Mouse (Mus musculus) kidney, adult 8-10 months (tissue): Measurements from ENCODE around the gene Itpkb.
"Not testable (repeated sequence)": the region's sequence is repeated elsewhere in the genome, so short reads cannot be mapped to it uniquely, and the experiment has no call there.

Source experiments
- DNase-seq, 2 experiments: peaks; one replicate each; pipeline ENCODE4 v3.0.0; 2022

The Itpkb gene

GRCm38 (mm10) chr1:180370858-180371652 lies 40.8 kb downstream of the Itpkb start:
- no peak for DNase-seq

GRCm38 (mm10) chr1:180372258-180372657 lies 42.0 kb downstream of the Itpkb start:
- DNase-seq: not testable (repeated sequence)

GRCm38 (mm10) chr1:180376598-180376997 lies 46.3 kb downstream of the Itpkb start:
- no peak for DNase-seq

GRCm38 (mm10) chr1:180379559-180379958 lies 49.3 kb downstream of the Itpkb start:
- no peak for DNase-seq

- DNase-seq: no peak
These were observed 52.1 kb downstream of the Itpkb start for GRCm38 (mm10) chr1:180382358-180382757.

- no peak for DNase-seq
These were observed 53.6 kb downstream of the Itpkb start for GRCm38 (mm10) chr1:180383884-180384283.

GRCm38 (mm10) chr1:180384486-180384885 lies 54.2 kb downstream of the Itpkb start:
- no peak for DNase-seq

- no peak for DNase-seq
These were observed 55.0 kb downstream of the Itpkb start for GRCm38 (mm10) chr1:180385308-180385707.

- peak; percentile 99 for DNase-seq
These were observed 56.9 kb downstream of the Itpkb start for GRCm38 (mm10) chr1:180386951-180387749.

GRCm38 (mm10) chr1:180387750-180388480 lies 57.6 kb downstream of the Itpkb start:
- DNase-seq: no peak

- no peak for DNase-seq
These were observed 58.2 kb downstream of the Itpkb start for GRCm38 (mm10) chr1:180388481-180388880.

- not testable (repeated sequence) for DNase-seq
These were observed 59.0 kb downstream of the Itpkb start for GRCm38 (mm10) chr1:180389213-180389760.

- DNase-seq: peak; percentile 54 to 63
These were observed 60.0 kb downstream of the Itpkb start for GRCm38 (mm10) chr1:180390321-180390731.

GRCm38 (mm10) chr1:180390746-180391574 lies 60.7 kb downstream of the Itpkb start:
- DNase-seq: no peak

GRCm38 (mm10) chr1:180391575-180391945 lies 61.3 kb downstream of the Itpkb start:
- no peak for DNase-seq

GRCm38 (mm10) chr1:180392137-180392798 lies 62.0 kb downstream of the Itpkb start:
- no peak for DNase-seq

GRCm38 (mm10) chr1:180393017-180393797 lies 62.9 kb downstream of the Itpkb start:
- no peak for DNase-seq

GRCm38 (mm10) chr1:180393873-180394272 lies 63.6 kb downstream of the Itpkb start:
- DNase-seq: peak; percentile 43 to 45

- no peak for DNase-seq
These were observed 67.4 kb downstream of the Itpkb start for GRCm38 (mm10) chr1:180397734-180398133.

GRCm38 (mm10) chr1:180398446-180398845 lies 68.2 kb downstream of the Itpkb start:
- DNase-seq: no peak
